Mouse (Mus musculus): ENCODE data around the gene Il17c. TPM values are rescaled to one million over a fixed set of nuclear protein-coding genes. Genes with fewer than 3 reads are reported as not detected.

Il17c gene
- polyA plus RNA-seq, 1 experiment from 2014 or later: not detected

DNA sequence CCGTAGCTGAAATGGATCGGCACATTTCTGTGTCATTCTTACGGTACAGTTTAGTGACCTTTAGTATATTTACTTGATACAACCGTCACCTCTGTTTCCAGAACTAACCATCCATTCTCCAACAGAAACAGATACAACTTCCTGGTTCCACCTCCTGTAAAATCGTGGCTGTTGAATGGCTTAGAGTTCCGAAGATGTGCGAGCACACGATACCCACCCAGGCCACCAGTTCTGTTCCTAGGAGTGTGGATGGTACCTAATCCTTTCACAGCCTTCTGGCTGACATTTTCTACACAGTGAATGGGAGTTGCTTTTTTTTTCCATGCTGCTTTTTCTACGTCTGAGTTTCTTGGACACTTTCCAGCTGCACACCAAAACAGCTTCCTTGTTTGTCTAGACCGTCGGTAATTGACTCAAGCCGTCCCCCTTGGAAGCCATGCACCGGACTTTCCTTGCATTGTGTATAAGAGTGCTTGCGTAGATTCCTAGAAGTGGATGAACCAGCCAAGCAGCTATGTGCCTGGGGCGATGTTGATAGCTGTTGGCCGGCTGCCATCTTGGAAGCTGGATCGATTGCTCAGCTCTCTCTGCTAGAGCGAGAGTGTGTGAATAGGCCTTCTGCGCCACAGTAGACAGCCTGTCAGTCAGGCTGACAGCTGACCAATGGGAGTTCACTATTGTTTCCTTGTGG, 22.4 kb downstream of the Il17c start:
- Histone ChIP-seq H3K9me3 (replicated peaks) (no peaks in the 10 kb centered on the region), H3K27ac (replicated peaks) (peak overlapping the region; percentile 98), H3K27me3 (replicated peaks) (no peaks in the 10 kb centered on the region), H3K4me2 (peak overlapping the region; percentile 71), H3K9ac (replicated peaks) (peak overlapping the region; percentile 93), H3K36me3 (peaks cover 10% of the 10 kb centered on the region), H3K4me1 (peaks cover 36% of the 10 kb centered on the region), H3K4me3 (replicated peaks) (peak overlapping the region; percentile 55)
- 0 out of 2 replicates have a peak, but pooled peaks have one; percentile 6 for ATAC-seq (ENCODE audit: low FRiP score)
- WGBS: 4% methylated on average over 19 of the region's 19 CpGs

DNA sequence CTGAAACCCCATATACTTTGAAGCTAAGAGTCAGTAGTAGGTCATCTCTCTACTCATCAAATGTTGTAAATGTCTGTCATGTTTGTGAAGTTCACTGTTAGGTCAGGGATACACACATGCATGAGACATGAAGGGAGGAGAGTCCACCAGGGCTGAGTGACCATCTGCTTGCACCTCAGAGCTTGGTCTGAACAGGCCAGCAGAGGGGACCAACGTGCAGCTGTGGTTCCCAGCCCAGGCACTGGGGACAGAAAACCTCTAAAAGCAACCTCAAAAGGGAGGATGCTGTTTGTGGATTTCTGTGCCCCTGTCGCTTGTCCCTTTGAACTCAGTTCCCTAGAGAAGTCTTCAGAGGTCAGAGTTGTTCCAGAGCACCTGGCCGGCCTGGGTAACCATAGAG, 23.4 kb downstream of the Il17c start:
- WGBS: 77% methylated on average over 3 of the region's 3 CpGs
- no peak for ATAC-seq (ENCODE audit: low FRiP score)
- no peaks in the 10 kb centered on the region for H3K36me3 ChIP-seq
- peak overlapping the region; percentile 71 for H3K4me2 ChIP-seq
- peak overlapping the region; percentile 98 for H3K27ac ChIP-seq (replicated peaks)
- H3K4me1 ChIP-seq: peaks cover 36% of the 10 kb centered on the region
- H3K4me3 ChIP-seq (replicated peaks): 0 out of 2 replicates have a peak overlapping the region, but pooled peaks have one; percentile 55
- H3K27me3 ChIP-seq (replicated peaks): no peaks in the 10 kb centered on the region
- no peaks in the 10 kb centered on the region for H3K9me3 ChIP-seq (replicated peaks)
- no peak overlapping the region for H3K9ac ChIP-seq (replicated peaks)

DNA sequence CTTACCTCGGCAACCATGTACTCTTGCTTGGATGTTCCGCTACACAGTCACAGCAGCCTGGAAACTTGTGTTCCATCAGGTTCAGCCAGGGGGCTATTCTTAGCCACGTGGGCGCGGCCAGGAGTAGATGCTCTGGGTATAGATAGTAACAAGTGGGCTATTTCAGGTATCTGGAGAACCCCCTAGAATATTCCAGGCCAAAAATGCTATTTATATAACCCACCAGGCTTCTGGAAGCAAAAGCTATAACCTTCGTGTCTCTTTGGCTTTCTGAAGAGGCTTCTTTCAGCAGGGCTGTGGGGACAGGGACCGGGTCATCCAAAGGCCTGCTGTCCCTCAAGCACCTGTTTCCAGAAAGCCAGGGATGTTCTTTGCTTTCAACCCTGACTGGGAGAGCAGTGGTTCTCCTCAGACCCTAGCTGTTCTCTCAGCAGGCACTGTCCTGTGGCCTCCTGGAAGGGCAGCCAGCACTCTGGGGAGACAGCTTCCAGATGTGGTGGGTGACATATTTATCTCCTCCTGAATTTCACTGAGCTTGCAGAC, 29.4 kb downstream of the Il17c start:
- no peaks in the 10 kb centered on the region for H3K9me3 ChIP-seq (replicated peaks)
- H3K36me3 ChIP-seq: no peaks in the 10 kb centered on the region
- H3K4me2 ChIP-seq: no peak overlapping the region
- no peak overlapping the region for H3K27ac ChIP-seq (replicated peaks)
- H3K4me1 ChIP-seq: no peaks in the 10 kb centered on the region
- WGBS: 83% methylated on average over 7 of the region's 7 CpGs
- no peak overlapping the region for H3K9ac ChIP-seq (replicated peaks)
- H3K4me3 ChIP-seq (replicated peaks): no peak overlapping the region
- peaks cover 7% of the 10 kb centered on the region; the same call in 1 of the 2 replicates for H3K27me3 ChIP-seq (replicated peaks)
- no peak for ATAC-seq (ENCODE audit: low FRiP score)

DNA sequence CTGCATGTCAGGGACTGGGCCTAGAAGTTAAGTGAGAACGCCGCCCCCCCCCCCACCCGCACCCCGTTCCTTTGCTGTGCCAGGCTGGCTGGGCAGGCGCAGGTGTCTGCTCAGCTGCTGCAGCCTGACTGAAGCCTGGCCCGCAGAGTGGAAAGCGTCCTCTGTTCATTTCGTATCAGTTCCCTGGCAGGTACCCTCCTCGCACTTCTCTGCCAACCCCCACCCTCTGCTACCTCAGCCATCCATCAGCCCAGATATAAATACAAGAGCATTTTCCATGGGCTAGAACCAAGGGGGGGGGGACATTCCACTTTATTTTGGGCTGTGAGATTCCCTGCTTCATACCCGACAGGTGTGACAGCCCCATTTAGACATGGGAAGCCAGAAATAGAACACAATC, 30.3 kb downstream of the Il17c start:
- 87% methylated on average over 10 of the region's 10 CpGs for WGBS
- no peak for ATAC-seq (ENCODE audit: low FRiP score)
- H3K9ac ChIP-seq (replicated peaks): no peak overlapping the region

DNA sequence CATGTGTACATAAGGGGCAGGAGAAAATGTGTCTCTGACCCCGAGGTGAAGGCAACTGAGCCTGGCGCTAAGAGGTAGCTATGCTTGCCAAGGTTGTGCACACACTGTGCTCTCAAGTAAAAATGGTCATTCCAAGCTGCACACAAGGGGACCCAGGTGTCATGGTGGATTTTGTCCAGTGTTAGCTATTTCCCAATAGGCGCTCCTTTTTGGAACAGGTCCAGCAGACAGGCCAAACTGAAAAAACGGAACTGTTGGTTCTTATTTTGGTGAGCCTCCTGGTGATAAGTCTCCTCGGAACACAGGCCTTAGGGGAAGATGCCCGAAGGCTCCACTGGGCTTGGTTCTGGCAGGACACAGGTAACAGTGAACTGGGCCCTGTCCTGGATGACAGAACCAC, 32.6 kb downstream of the Il17c start:
- 85% methylated on average over 6 of the region's 6 CpGs for WGBS

More for the DNA sequence above, 30.3 kb downstream of the Il17c start:
- Histone ChIP-seq H3K9me3 (replicated peaks) (no peaks in the 10 kb centered on the region), H3K4me2 (no peak overlapping the region), H3K27me3 (replicated peaks) (peaks cover 7% of the 10 kb centered on the region; the same call in 1 of the 2 replicates), H3K4me1 (no peaks in the 10 kb centered on the region), H3K36me3 (no peaks in the 10 kb centered on the region), H3K27ac (replicated peaks) (no peak overlapping the region), H3K4me3 (replicated peaks) (no peak overlapping the region)

DNA sequence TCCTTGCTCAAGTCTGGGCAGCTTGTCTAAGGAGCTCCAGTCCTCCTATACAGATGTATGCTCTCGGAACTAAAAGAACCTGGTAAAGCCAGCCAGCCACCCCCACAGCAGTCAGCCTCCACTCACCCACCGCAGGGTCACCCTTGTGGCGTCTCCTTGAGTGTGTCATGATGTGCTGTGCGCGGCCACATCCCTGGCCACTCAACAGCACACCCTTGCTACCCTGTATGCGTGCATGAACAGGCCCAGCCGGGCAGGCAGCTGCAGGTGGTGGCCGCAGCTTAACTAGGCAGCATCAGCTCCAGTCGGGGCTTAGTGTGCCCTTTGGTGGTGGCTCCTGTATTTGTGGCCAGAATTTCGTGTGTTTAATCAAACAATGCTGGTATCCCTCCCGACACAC, 35.4 kb downstream of the Il17c start:
- Histone ChIP-seq H3K4me1 (peaks cover 17% of the 10 kb centered on the region), H3K36me3 (no peaks in the 10 kb centered on the region), H3K4me2 (no peak overlapping the region), H3K4me3 (replicated peaks) (no peak overlapping the region), H3K9me3 (replicated peaks) (no peaks in the 10 kb centered on the region), H3K9ac (replicated peaks) (no peak overlapping the region), H3K27me3 (replicated peaks) (peaks cover 49% of the 10 kb centered on the region), H3K27ac (replicated peaks) (no peak overlapping the region)
- WGBS: 82% methylated on average over 11 of the region's 11 CpGs
- no peak for ATAC-seq (ENCODE audit: low FRiP score)

More for the DNA sequence above, 32.6 kb downstream of the Il17c start:
- H3K36me3 ChIP-seq: no peaks in the 10 kb centered on the region
- no peak overlapping the region for H3K4me3 ChIP-seq (replicated peaks)
- H3K9ac ChIP-seq (replicated peaks): no peak overlapping the region
- no peak for ATAC-seq (ENCODE audit: low FRiP score)
- no peak overlapping the region for H3K4me2 ChIP-seq
- no peaks in the 10 kb centered on the region for H3K9me3 ChIP-seq (replicated peaks)
- no peak overlapping the region for H3K27ac ChIP-seq (replicated peaks)
- no peaks in the 10 kb centered on the region for H3K4me1 ChIP-seq
- peaks cover 21% of the 10 kb centered on the region for H3K27me3 ChIP-seq (replicated peaks)

DNA sequence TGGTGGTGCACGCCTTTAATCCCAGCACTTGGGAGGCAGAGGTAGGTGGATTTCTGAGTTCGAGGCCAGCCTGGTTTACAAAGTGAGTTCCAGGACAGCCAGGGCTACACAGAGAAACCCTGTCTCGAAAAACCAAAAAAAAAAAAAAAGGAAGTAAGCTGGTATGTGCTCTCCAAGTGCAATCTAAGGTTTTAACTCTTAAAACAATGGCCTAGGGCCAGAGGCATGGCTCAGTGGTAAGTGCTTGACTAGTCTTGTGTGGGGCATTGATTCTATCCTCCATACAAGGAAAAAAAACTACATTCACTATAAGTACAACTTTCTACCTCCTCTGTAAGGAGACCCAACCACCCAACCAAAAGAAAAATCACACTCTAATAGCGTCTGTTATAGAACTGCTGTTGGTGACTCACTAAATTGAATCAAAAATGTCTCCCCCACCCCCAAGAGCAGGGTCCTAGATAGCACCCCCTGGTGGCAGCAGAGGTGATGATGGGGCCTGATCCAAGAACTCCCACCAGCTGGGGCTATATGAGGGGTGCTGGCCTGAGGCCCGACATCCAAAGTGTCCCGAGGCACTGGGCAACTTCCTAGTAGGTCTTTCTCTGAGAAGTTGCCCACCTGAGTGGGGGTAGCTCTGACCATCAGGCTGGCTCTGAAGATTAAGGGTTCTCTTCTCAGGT, 37.5 kb downstream of the Il17c start:
- no peak overlapping the region for H3K27ac ChIP-seq (replicated peaks)
- peaks cover 17% of the 10 kb centered on the region for H3K4me1 ChIP-seq
- H3K9ac ChIP-seq (replicated peaks): no peak overlapping the region
- no peak for ATAC-seq (ENCODE audit: low FRiP score)
- H3K36me3 ChIP-seq: no peaks in the 10 kb centered on the region
- H3K27me3 ChIP-seq (replicated peaks): peaks cover 67% of the 10 kb centered on the region
- H3K4me3 ChIP-seq (replicated peaks): no peak overlapping the region
- H3K9me3 ChIP-seq (replicated peaks): no peaks in the 10 kb centered on the region
- 66% methylated on average over 6 of the region's 6 CpGs for WGBS
- no peak overlapping the region for H3K4me2 ChIP-seq

DNA sequence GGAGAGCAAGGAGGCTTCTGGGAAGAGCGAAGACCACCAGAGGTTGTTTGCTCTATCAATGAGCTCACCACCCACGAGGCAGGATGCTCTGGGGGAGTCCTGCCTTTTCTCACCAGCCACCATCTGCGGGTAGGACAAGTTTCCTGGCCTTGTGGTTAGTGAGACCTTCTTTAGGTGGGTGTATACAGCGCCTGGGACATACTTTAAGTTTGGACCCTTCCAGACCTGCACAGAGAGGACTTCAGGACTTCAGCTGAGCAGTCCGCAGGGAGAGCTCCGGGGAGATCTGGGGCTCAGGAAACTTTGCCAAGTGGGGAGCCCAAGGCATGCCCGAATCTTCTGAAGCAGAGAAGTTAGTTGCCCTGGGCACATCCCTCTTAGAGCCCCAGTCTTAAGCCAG, 38.2 kb downstream of the Il17c start:
- Histone ChIP-seq H3K9me3 (replicated peaks) (no peaks in the 10 kb centered on the region), H3K9ac (replicated peaks) (no peak overlapping the region), H3K36me3 (no peaks in the 10 kb centered on the region), H3K27ac (replicated peaks) (no peak overlapping the region), H3K4me1 (peaks cover 17% of the 10 kb centered on the region), H3K27me3 (replicated peaks) (peaks cover 67% of the 10 kb centered on the region), H3K4me2 (peak overlapping the region; percentile 86), H3K4me3 (replicated peaks) (peak overlapping the region; percentile 35)
- no peak for ATAC-seq (ENCODE audit: low FRiP score)
- WGBS: 29% methylated on average over 7 of the region's 7 CpGs

DNA sequence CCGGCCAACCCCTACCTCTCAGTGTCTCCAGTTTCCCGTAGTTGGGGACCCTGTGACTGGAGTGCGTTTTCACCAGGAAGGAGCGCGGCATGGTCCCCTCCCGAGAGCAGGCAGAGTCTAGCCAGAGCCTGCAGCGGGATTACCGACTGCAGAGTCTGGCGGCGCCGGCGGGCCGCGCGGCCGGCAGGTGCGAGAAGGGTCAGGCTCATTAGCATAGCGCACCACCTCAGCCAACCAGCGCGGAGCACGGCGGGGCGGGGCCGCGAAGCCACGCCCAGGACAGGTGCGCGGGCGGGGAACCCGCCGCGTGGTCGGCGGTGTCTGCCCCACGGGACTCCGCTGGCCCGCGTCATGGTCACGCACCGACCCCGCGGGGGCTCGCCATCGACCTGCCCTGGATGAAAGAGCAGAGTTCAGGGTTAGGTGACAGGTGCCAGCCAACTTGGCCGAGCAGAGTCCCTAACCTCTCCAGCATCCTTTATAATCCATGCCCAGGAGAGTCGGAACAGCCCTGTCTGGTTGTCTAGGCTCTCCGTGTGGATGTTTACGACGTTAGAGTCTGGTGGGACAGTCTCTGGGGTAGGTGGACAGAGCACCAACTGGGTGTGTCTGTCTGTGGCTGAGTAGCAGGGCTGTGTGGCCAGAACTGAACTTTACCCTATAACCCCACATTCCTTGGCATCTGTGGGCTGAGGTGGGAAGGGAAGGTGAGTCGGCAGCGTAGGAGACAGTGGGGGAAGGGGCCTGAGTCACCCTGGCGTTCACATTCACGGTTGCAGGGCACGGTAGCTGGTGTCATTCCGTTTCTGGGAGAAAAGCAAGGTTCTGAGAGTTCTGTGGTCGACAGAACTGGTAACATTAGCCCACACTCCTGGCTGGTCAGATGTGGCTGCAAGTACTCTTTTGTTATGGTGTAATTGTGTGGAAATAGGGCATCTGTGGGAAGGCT, 39.0 kb downstream of the Il17c start, which contains the start of gene Snai3:
Gene Snai3, minus strand, starts transcription at position 210 of the 949 bp plus-strand sequence.
- Histone ChIP-seq H3K4me3 (replicated peaks) (peak within 1 kb of the TSS; percentile 35), H3K27me3 (replicated peaks) (peaks cover 63% of the 10 kb centered on the region), H3K9ac (replicated peaks) (peak within 1 kb of the TSS; percentile 5; the same call in 1 of the 2 replicates), H3K4me1 (peaks cover 17% of the 10 kb centered on the region), H3K4me2 (peak within 1 kb of the TSS; percentile 86), H3K36me3 (0 out of 2 replicates have a peak, but pooled peaks cover 6% of the 10 kb centered on the region), H3K27ac (replicated peaks) (no peak within 1 kb of the TSS), H3K9me3 (replicated peaks) (no peaks in the 10 kb centered on the region)
- WGBS: 2% methylated on average over 56 of the region's 56 CpGs
- ATAC-seq (ENCODE audit: low FRiP score): peak; percentile 53

DNA sequence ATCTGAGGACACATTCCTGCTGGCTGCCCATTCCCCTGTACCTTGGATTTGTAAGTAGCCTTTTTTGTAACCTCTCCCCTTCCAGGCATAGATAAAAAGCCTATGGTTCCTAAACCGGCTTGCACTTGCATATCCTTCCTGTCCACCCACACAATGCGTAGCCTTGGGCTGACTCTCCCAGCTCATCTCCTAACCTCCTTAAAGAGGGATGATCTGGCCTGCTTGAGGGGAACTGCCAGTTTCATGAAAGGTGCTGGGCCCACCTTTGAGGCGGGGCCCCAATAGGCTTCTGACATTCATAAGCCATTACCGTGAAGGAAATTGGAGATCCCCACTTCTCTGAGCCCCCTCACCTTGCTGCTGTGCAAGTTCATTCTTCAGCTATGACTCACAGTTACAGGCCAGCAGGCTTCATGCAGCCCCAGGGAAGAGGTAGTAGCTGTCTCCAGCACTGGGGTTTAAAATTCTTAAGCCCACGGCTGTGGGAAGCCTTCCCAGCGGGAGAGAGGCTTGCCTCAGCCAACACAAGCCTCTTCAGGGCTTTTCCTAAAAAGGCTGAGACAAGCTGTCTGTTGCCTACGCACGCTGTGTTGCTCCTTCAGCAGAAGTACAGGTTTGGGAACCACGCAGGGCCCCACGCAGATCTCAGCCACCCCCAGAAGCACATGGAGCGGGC, 39.8 kb downstream of the Il17c start:
- peaks cover 60% of the 10 kb centered on the region for H3K27me3 ChIP-seq (replicated peaks)

More for the DNA sequence above, 39.8 kb downstream of the Il17c start:
- Histone ChIP-seq H3K27ac (replicated peaks) (no peak overlapping the region), H3K9ac (replicated peaks) (no peak overlapping the region), H3K9me3 (replicated peaks) (no peaks in the 10 kb centered on the region), H3K4me2 (no peak overlapping the region), H3K4me1 (peaks cover 17% of the 10 kb centered on the region), H3K4me3 (replicated peaks) (no peak overlapping the region), H3K36me3 (peaks cover 14% of the 10 kb centered on the region)
- ATAC-seq (ENCODE audit: low FRiP score): no peak
- WGBS: 60% methylated on average over 11 of the region's 11 CpGs

All from neural tube, embryonic 15.5 days (tissue).